Mouse (Mus musculus) liver, adult 10 weeks (tissue): Measurements from ENCODE around the gene Olfr707. TPM values are rescaled to one million over a fixed set of nuclear protein-coding genes. Genes with fewer than 3 reads are reported as not detected.

ENCODE experiments used
- polyA plus RNA-seq: library from polyadenylated mRNA; stranded (reverse); fragments of 350-450 nt; fragmentation: Illumina TruSeq; extraction: RNeasy Lipid Tissue Mini Kit (QIAGEN cat#74804); gene quantifications from one replicate; pipeline ENCODE4 v1.2.3, GENCODE M21; 2014; ENCODE audit warnings: low read depth, low replicate concordance

Gene Olfr707
- not detected for polyA plus RNA-seq

DNA sequence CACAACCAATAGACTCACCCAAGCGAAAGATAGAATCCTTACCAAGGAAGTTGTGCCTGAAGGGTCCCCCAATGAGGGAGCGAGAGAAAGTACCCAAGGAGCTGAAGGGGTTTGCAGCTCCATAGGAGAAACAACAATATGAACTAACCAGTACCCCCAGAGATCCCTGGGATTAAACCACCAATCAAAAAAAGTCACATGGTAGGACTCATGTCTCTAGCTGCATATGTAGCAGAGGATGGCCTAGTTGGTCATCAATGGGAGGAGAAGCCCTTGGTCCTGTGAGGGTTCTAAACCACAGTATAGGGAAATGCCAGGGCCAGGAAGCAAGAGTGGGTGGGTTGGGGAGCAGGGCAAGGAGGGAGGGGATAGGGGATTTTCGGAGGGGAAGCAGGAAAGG, at the start of gene Olfr707:
TSS of gene Olfr707 (minus strand) at position 101 of the 400 bp plus-strand sequence.

DNA sequence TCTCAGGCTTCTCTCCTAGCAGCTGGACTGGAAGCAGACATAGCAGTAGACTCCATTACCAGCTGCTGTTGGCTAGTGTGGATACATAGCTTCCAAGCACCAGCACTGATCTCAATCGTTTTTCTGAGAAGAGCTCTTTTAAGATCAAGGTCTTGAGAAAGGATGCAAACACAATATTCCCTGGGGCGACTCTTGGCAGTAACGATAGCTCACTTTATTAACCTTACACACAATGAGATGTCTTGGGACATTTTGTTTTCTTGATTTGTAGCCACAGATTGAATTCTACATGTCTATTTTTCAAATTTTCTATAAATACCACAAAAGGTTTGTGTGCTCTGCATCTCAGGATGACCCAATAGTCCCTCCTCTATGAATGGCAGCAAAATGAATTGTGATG, 47.2 kb upstream of the Olfr707 start, which contains the start of gene Olfr710:
TSS of gene Olfr710 (minus strand) at position 101 of the 400 bp plus-strand sequence.

DNA sequence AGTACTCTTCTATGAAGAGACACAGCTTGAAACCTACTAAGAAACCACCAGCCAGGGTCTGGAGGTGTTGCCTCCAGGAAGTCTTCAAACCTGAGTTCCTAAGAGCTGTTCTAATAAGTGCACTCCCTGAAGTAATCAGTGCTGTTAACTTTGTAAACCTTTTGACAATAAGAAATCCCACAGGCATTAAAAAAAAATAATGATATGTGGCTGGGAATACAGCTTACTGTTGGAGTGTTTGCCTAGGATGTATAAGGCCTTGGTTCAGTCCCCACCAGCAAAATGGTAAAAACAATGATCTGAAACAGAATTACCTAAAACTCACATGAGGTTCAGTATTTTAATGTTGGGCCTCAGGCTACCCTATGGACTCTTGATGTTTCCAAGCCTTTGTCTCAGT, 31.1 kb upstream of the Olfr707 start, which contains the start of gene Olfr709-ps1:
TSS of gene Olfr709-ps1 (minus strand) at position 101 of the 400 bp plus-strand sequence.

DNA sequence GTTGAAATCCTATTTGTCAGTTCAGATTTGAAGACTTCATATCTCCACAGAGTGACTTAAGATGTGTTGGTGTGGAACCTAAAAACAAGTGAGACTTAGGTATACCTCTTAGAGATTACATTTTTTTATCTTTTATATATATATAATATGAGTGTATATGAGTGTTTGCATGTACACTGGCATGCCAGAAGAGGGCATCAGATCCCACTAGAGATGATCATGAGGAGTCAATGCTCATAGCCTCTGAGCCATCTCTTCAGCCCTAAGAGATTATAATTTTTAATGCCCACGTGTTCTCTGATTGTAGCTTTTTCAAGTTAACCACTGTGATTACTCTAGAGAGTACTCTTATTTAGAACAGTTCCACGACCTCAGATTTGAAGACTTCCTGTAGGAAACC, 6.6 kb upstream of the Olfr707 start, which contains the start of gene Olfr1532-ps1:
TSS of gene Olfr1532-ps1 (plus strand) at position 326 of the 400 bp plus-strand sequence.

DNA sequence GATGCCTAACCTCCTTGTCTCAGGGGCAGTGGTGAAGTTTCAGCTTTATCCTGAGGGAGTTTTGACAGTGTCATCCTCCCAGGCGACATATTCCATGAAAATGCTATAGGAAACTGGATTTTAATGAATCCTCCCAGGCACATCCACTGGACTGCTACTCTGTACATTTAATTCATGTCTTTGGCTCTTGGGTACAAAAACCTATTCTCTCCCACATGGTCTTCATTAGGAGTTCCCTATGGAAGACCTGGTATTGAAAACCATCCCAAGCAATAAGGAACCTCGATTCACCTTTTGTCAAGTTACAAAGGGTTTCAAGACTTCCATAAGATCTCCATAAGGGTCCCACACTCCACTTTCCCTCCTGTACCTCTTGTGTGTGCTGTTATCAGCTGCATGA, 13.0 kb downstream of the Olfr707 start, which contains the start of gene Olfr706:
TSS of gene Olfr706 (minus strand) at position 101 of the 400 bp plus-strand sequence.

DNA sequence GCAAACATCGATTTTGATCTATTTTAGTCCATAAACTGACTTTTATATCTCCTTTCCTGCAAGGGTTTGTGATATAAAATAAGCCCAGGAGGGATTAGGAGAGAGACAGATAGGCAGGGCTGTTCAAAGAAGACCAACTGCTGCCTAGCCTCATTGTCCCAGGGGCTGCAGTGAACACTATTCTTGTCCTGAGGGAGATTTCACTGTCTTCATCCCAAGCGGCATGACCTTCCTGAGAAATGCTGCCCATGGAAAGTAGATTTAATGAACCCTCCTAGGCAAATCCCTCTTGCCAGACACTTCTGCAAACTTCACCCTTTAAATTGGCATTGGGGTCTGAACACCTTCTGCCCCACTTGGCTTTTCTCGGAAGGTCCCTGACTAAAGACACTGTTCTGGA, 24.2 kb downstream of the Olfr707 start, which contains the start of gene Olfr705:
TSS of gene Olfr705 (minus strand) at position 101 of the 400 bp plus-strand sequence.

DNA sequence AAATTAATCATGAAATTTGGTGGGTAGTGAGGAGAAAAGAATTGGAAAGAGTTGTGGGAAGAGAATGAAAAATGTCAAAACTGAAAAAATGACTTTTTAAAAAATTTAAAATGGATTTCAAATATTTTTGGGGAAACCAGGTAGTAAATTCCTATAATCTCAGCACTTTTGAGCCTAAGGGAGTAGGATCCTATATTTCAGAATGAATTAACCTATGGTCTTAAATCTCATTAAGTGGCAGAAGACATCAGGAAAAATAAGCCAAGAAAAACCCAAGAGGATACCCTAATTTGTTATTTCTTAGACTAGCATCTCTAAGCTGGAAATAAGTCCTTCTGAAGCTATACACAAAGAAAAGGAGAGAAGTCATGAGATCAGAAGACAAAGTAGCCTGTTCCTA, 38.2 kb downstream of the Olfr707 start, which contains the start of gene Olfr704:
TSS of gene Olfr704 (plus strand) at position 301 of the 400 bp plus-strand sequence.

DNA sequence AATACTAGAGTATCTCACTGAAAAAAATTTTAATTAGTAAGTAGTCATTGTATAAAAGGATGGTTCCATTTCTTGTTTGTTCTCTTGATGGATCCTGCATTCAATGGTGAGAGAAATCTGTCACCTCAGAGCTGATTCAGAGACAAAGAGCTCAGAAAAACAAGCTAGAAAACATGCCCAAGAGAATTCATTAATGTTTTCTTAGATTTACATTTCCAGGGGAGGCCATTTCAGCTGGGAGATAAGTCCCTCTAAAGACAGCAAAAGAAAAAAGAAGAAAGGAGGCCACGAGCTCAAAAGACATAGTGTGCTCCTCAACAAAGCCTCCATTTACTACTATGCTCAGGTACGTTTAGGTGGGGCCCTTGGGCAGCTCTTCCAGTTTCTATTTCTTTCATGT, 58.0 kb downstream of the Olfr707 start, which contains the start of gene Olfr703:
TSS of gene Olfr703 (plus strand) at position 301 of the 400 bp plus-strand sequence.

Other genes with a start within 250 kb of the Olfr707 start
- gene Olfr693, start 220.7 kb downstream of the Olfr707 start, polyA plus RNA-seq = not detected
- gene Olfr694, start 209.4 kb downstream of the Olfr707 start, polyA plus RNA-seq = not detected
- gene Olfr695, start 184.8 kb downstream of the Olfr707 start, polyA plus RNA-seq = not detected
- not detected for gene Olfr697, start 158.8 kb downstream of the Olfr707 start, polyA plus RNA-seq
- gene Olfr698, start 145.8 kb downstream of the Olfr707 start, polyA plus RNA-seq = not detected
- gene Olfr699, start 108.0 kb downstream of the Olfr707 start, polyA plus RNA-seq = not detected
- gene Olfr700, start 92.4 kb downstream of the Olfr707 start, polyA plus RNA-seq = not detected
- not detected for gene Olfr701, start 87.1 kb downstream of the Olfr707 start, polyA plus RNA-seq
- gene Olfr702, start 67.3 kb downstream of the Olfr707 start, polyA plus RNA-seq = not detected
- not detected for gene Olfr703, start 57.9 kb downstream of the Olfr707 start, polyA plus RNA-seq
- gene Olfr704, start 38.1 kb downstream of the Olfr707 start, polyA plus RNA-seq = not detected
- gene Olfr705, start 24.4 kb downstream of the Olfr707 start, polyA plus RNA-seq = not detected
- not detected for gene Olfr706, start 13.1 kb downstream of the Olfr707 start, polyA plus RNA-seq
- not detected for gene Olfr1532-ps1, start 6.8 kb upstream of the Olfr707 start, polyA plus RNA-seq
- gene Olfr709-ps1, start 31.0 kb upstream of the Olfr707 start, polyA plus RNA-seq = not detected
- gene Olfr710, start 47.1 kb upstream of the Olfr707 start, polyA plus RNA-seq = not detected
- gene Olfr6, start 62.7 kb upstream of the Olfr707 start, polyA plus RNA-seq = not detected
- not detected for gene Olfr711, start 74.2 kb upstream of the Olfr707 start, polyA plus RNA-seq
- gene Olfr2, start 104.8 kb upstream of the Olfr707 start, polyA plus RNA-seq = not detected
- gene Olfr713, start 129.9 kb upstream of the Olfr707 start, polyA plus RNA-seq = not detected
- not detected for gene Olfr714, start 169.7 kb upstream of the Olfr707 start, polyA plus RNA-seq
- not detected for gene Olfr17, start 192.0 kb upstream of the Olfr707 start, polyA plus RNA-seq
- not detected for gene Olfr715b, start 209.1 kb upstream of the Olfr707 start, polyA plus RNA-seq
- gene Olfr715, start 229.8 kb upstream of the Olfr707 start, polyA plus RNA-seq = not detected
- not detected for gene Olfr716, start 237.1 kb upstream of the Olfr707 start, polyA plus RNA-seq